Mouse (Mus musculus) midbrain, embryonic 10.5 days (tissue): ENCODE measurements around the gene Map3k7. TPM values are rescaled to one million over a fixed set of nuclear protein-coding genes. Genes with fewer than 3 reads are reported as not detected.
"Not testable (repeated sequence)": the region's sequence is repeated elsewhere in the genome, so short reads cannot be mapped to it uniquely, and the experiment has no call there.

ENCODE experiments used
- DNase-seq: peaks from one replicate; pipeline ENCODE4 v3.0.0-alpha.2; 2017; ENCODE audit warnings: low spot score
- H3K27ac ChIP-seq: fragments of 300-500 bp; sonication (generic); replicated peaks from 2 replicates; pipeline ENCODE4 v1.5.1; 2016; ENCODE audit warnings: mild to moderate bottlenecking
- H3K27me3 ChIP-seq: fragments of 300-500 bp; sonication (generic); 2 replicates; pipeline ENCODE4 v1.6.1; 2016; ENCODE audit warnings: low read depth, mild to moderate bottlenecking; ENCODE audit not compliant: poor library complexity, severe bottlenecking
- H3K36me3 ChIP-seq: fragments of 300-500 bp; sonication (generic); 2 replicates; pipeline ENCODE4 v1.6.1; 2016; ENCODE audit warnings: mild to moderate bottlenecking, moderate library complexity
- H3K4me1 ChIP-seq: fragments of 300-500 bp; sonication (generic); 2 replicates; pipeline ENCODE4 v1.6.1; 2016
- H3K4me3 ChIP-seq: fragments of 300-500 bp; sonication (generic); 2 replicates; pipeline ENCODE4 v1.5.1; 2016; ENCODE audit warnings: mild to moderate bottlenecking, moderate library complexity
- H3K9me3 ChIP-seq: fragments of 300-500 bp; sonication (generic); replicated peaks from 2 replicates; pipeline ENCODE4 v1.6.1; 2016; ENCODE audit warnings: mild to moderate bottlenecking
- WGBS: fragments of 180-500 bp; shearing (Covaris S2); methylation state at CpG from one replicate; pipeline ENCODE4 v1.1.7; 2016; 5-methylcytosine and 5-hydroxymethylcytosine counted together
- polyA plus RNA-seq: library from polyadenylated mRNA; unstranded; fragments of >200 nt; fragmentation: Nextera tagmentation; extraction: Ambion mirVana; gene quantifications from 2 replicates; pipeline ENCODE4 v1.2.1, GENCODE M21; 2016

Gene Map3k7
- polyA plus RNA-seq, 1 experiment from 2014 or later: 36.1 TPM

- 91% methylated on average over 6 of the region's 6 CpGs for WGBS
- Histone ChIP-seq H3K9me3 (no peaks in the 10 kb centered on the region), H3K27me3 (no peaks in the 10 kb centered on the region), H3K36me3 (peaks cover 59% of the 10 kb centered on the region), H3K4me3 (no peak overlapping the region), H3K4me1 (peaks cover 13% of the 10 kb centered on the region; the same call in 1 of the 2 replicates), H3K27ac (no peak overlapping the region)
- no peak for DNase-seq
Measured at GRCm38 (mm10) chr4:32004773-32005591, 41.1 kb downstream of the Map3k7 start.

GRCm38 (mm10) chr4:32007174-32007573 is 43.3 kb downstream of the Map3k7 start:
- Histone ChIP-seq H3K27me3 (no peaks in the 10 kb centered on the region), H3K4me1 (peaks cover 13% of the 10 kb centered on the region; the same call in 1 of the 2 replicates), H3K4me3 (no peak overlapping the region), H3K9me3 (no peaks in the 10 kb centered on the region), H3K36me3 (peaks cover 72% of the 10 kb centered on the region), H3K27ac (peak overlapping the region; percentile 15; the same call in 1 of the 2 replicates)
- no peak for DNase-seq
- 56% methylated on average over 3 of the region's 3 CpGs for WGBS

- no peaks in the 10 kb centered on the region for H3K27me3 ChIP-seq
- 85% methylated on average over 4 of the region's 4 CpGs for WGBS
- H3K4me1 ChIP-seq: peaks cover 13% of the 10 kb centered on the region; the same call in 1 of the 2 replicates
- no peak overlapping the region for H3K27ac ChIP-seq
- no peak overlapping the region for H3K4me3 ChIP-seq
- H3K36me3 ChIP-seq: peaks cover 77% of the 10 kb centered on the region
- no peaks in the 10 kb centered on the region for H3K9me3 ChIP-seq
- DNase-seq: no peak
Measured at GRCm38 (mm10) chr4:32008095-32008494, 44.2 kb downstream of the Map3k7 start.

GRCm38 (mm10) chr4:32010808-32011207 is 46.9 kb downstream of the Map3k7 start:
- WGBS: 93% methylated on average over 5 of the region's 5 CpGs
- H3K9me3 ChIP-seq: no peaks in the 10 kb centered on the region
- H3K36me3 ChIP-seq: peaks cover 82% of the 10 kb centered on the region

GRCm38 (mm10) chr4:32011218-32011973 is 47.5 kb downstream of the Map3k7 start:
- 88% methylated on average over 6 of the region's 6 CpGs for WGBS
- no peak for DNase-seq
- H3K9me3 ChIP-seq: no peaks in the 10 kb centered on the region
- peaks cover 82% of the 10 kb centered on the region for H3K36me3 ChIP-seq
- peaks cover 13% of the 10 kb centered on the region; the same call in 1 of the 2 replicates for H3K4me1 ChIP-seq
- no peak overlapping the region for H3K4me3 ChIP-seq
- no peaks in the 10 kb centered on the region for H3K27me3 ChIP-seq
- no peak overlapping the region; the same call in 1 of the 2 replicates for H3K27ac ChIP-seq

More at GRCm38 (mm10) chr4:32010808-32011207, 46.9 kb downstream of the Map3k7 start:
- DNase-seq: no peak
- no peak overlapping the region for H3K27ac ChIP-seq
- H3K27me3 ChIP-seq: no peaks in the 10 kb centered on the region
- no peak overlapping the region for H3K4me3 ChIP-seq
- peaks cover 13% of the 10 kb centered on the region; the same call in 1 of the 2 replicates for H3K4me1 ChIP-seq

GRCm38 (mm10) chr4:32021131-32021530 is 57.2 kb downstream of the Map3k7 start:
- Histone ChIP-seq H3K27me3 (no peaks in the 10 kb centered on the region), H3K36me3 (peaks cover 76% of the 10 kb centered on the region), H3K4me3 (no peak overlapping the region), H3K27ac (no peak overlapping the region), H3K9me3 (no peaks in the 10 kb centered on the region), H3K4me1 (no peaks in the 10 kb centered on the region)
- 86% methylated on average over 3 of the region's 3 CpGs for WGBS
- no peak for DNase-seq

GRCm38 (mm10) chr4:32022321-32022720 is 58.4 kb downstream of the Map3k7 start:
- Histone ChIP-seq H3K27me3 (no peaks in the 10 kb centered on the region), H3K27ac (no peak overlapping the region), H3K4me1 (no peaks in the 10 kb centered on the region), H3K36me3 (peaks cover 65% of the 10 kb centered on the region), H3K9me3 (no peaks in the 10 kb centered on the region), H3K4me3 (no peak overlapping the region)
- DNase-seq: no peak
- WGBS: 97% methylated on average over 6 of the region's 6 CpGs

GRCm38 (mm10) chr4:32024170-32024569 is 60.3 kb downstream of the Map3k7 start:
- not testable (repeated sequence) for H3K4me3 ChIP-seq, H3K9me3 ChIP-seq
- 91% methylated on average over 2 of the region's 2 CpGs for WGBS

GRCm38 (mm10) chr4:32025105-32025504 is 61.2 kb downstream of the Map3k7 start:
- 93% methylated on average over 2 of the region's 2 CpGs for WGBS
- Histone ChIP-seq H3K27ac (no peak overlapping the region), H3K9me3 (no peaks in the 10 kb centered on the region; the same call in 1 of the 2 replicates)

More at GRCm38 (mm10) chr4:32024170-32024569, 60.3 kb downstream of the Map3k7 start:
- H3K4me1 ChIP-seq, H3K27me3 ChIP-seq, DNase-seq, H3K27ac ChIP-seq: not testable (repeated sequence)
- H3K36me3 ChIP-seq: peaks cover 46% of the 10 kb centered on the region

GRCm38 (mm10) chr4:32027094-32027493 is 63.2 kb downstream of the Map3k7 start:
- no peak for DNase-seq
- Histone ChIP-seq H3K4me3 (no peak overlapping the region), H3K4me1 (no peaks in the 10 kb centered on the region), H3K27ac (no peak overlapping the region), H3K36me3 (peaks cover 17% of the 10 kb centered on the region), H3K27me3 (no peaks in the 10 kb centered on the region), H3K9me3 (no peaks in the 10 kb centered on the region; the same call in 1 of the 2 replicates)
- WGBS: 93% methylated on average over 9 of the region's 9 CpGs

More at GRCm38 (mm10) chr4:32025105-32025504, 61.2 kb downstream of the Map3k7 start:
- DNase-seq: no peak
- no peaks in the 10 kb centered on the region for H3K27me3 ChIP-seq
- peaks cover 37% of the 10 kb centered on the region for H3K36me3 ChIP-seq
- no peaks in the 10 kb centered on the region for H3K4me1 ChIP-seq
- no peak overlapping the region for H3K4me3 ChIP-seq

GRCm38 (mm10) chr4:32037267-32037666 is 73.4 kb downstream of the Map3k7 start:
- no peaks in the 10 kb centered on the region for H3K27me3 ChIP-seq
- no peaks in the 10 kb centered on the region for H3K36me3 ChIP-seq
- DNase-seq: no peak
- H3K4me1 ChIP-seq: peaks cover 22% of the 10 kb centered on the region
- H3K4me3 ChIP-seq: no peak overlapping the region
- no peak overlapping the region for H3K27ac ChIP-seq
- WGBS: 87% methylated on average over 7 of the region's 7 CpGs
- H3K9me3 ChIP-seq: no peaks in the 10 kb centered on the region

- Histone ChIP-seq H3K4me1 (peaks cover 42% of the 10 kb centered on the region), H3K36me3 (no peaks in the 10 kb centered on the region), H3K4me3 (no peak overlapping the region), H3K27ac (peak overlapping the region; percentile 80), H3K9me3 (no peaks in the 10 kb centered on the region), H3K27me3 (no peaks in the 10 kb centered on the region)
- DNase-seq: peak; percentile 85
- WGBS: 45% methylated on average over 15 of the region's 15 CpGs
Measured at GRCm38 (mm10) chr4:32041741-32042452, 78.0 kb downstream of the Map3k7 start.
